Mouse (Mus musculus): ENCODE data around the gene Tppp3. TPM values are rescaled to one million over a fixed set of nuclear protein-coding genes. Genes with fewer than 3 reads are reported as not detected.

Tppp3 gene
- polyA plus RNA-seq, 1 experiment from 2014 or later = 39.3 TPM

DNA sequence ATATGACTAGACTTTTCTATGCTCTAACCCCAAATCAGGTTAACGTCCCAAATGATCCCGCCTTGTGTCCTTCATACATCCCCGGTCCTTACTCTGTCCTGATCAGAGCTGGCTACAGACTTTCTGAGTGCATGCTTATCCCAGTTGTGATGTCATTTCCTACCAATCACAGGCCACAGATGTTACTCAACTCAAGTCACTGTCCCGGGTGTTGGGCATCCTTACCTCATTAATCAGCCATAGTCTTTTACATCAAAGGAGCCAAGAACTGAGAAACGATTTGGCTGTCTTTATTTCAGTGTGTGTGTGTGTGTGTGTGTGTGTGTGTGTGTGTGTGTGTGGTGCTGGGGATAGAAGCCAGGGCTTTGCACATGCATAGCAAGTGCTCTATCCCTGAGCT, 17.2 kb downstream of the Tppp3 start:
- no peak for ATAC-seq
- no peaks in the 10 kb centered on the region for H3K36me3 ChIP-seq
- no peak overlapping the region for H3K9ac ChIP-seq
- 64% methylated on average over 5 of the region's 5 CpGs for WGBS
- H3K27me3 ChIP-seq (replicated peaks) = no peaks in the 10 kb centered on the region
- no peak overlapping the region for H3K27ac ChIP-seq
- H3K9me3 ChIP-seq = no peaks in the 10 kb centered on the region
- no peaks in the 10 kb centered on the region for H3K4me1 ChIP-seq (replicated peaks)
- no peak overlapping the region for H3K4me3 ChIP-seq (replicated peaks)
- H3K4me2 ChIP-seq (replicated peaks) = no peak overlapping the region

DNA sequence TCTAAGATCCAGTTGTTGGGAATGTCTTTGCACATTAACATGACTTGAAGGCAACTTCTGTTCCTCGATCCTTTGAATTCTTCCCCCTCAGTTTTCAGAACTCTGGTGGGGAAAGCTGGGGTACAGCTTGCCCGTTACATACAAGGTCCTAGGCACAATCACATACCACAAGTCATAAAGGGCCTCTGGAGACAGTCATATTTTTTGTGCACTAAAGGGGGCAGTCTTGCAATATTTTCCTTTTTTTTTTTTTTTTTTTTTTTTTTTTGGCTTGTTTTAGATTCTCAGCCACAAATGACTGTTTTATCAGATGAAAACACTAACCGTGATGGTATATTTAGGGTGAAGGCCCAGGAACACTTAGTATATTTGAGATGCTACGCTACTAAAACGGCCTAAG, 18.0 kb downstream of the Tppp3 start:
- no peak overlapping the region for H3K27ac ChIP-seq
- H3K4me2 ChIP-seq (replicated peaks) = no peak overlapping the region
- whole genome bisulfite sequencing = 73% methylated on average over 5 of the region's 5 CpGs
- ATAC-seq = no peak
- no peak overlapping the region for H3K4me3 ChIP-seq (replicated peaks)
- H3K36me3 ChIP-seq = no peaks in the 10 kb centered on the region
- H3K9me3 ChIP-seq = no peaks in the 10 kb centered on the region
- H3K9ac ChIP-seq = no peak overlapping the region
- H3K27me3 ChIP-seq (replicated peaks) = no peaks in the 10 kb centered on the region
- H3K4me1 ChIP-seq (replicated peaks) = no peaks in the 10 kb centered on the region

GRCm38 (mm10) chr8:105451903-105452603, 19.3 kb downstream of the Tppp3 start:
- Histone ChIP-seq H3K4me1 (replicated peaks) (no peaks in the 10 kb centered on the region), H3K4me2 (replicated peaks) (no peak overlapping the region), H3K4me3 (replicated peaks) (no peak overlapping the region), H3K27ac (no peak overlapping the region), H3K9me3 (no peaks in the 10 kb centered on the region), H3K36me3 (no peaks in the 10 kb centered on the region), H3K9ac (no peak overlapping the region), H3K27me3 (replicated peaks) (no peaks in the 10 kb centered on the region)
- WGBS = 60% methylated on average over 15 of the region's 15 CpGs
- no peak for ATAC-seq

GRCm38 (mm10) chr8:105450977-105451376, 20.3 kb downstream of the Tppp3 start:
- H3K36me3 ChIP-seq = no peaks in the 10 kb centered on the region
- no peak overlapping the region for H3K4me3 ChIP-seq (replicated peaks)
- ATAC-seq = no peak
- WGBS = 73% methylated on average over 1 of the region's 1 CpGs
- H3K27me3 ChIP-seq (replicated peaks) = no peaks in the 10 kb centered on the region
- no peaks in the 10 kb centered on the region for H3K4me1 ChIP-seq (replicated peaks)
- H3K27ac ChIP-seq = no peak overlapping the region
- no peaks in the 10 kb centered on the region for H3K9me3 ChIP-seq
- H3K9ac ChIP-seq = no peak overlapping the region
- no peak overlapping the region for H3K4me2 ChIP-seq (replicated peaks)

- Histone ChIP-seq H3K27ac (no peak overlapping the region), H3K9ac (no peak overlapping the region), H3K9me3 (no peaks in the 10 kb centered on the region), H3K4me2 (replicated peaks) (no peak overlapping the region), H3K4me3 (replicated peaks) (no peak overlapping the region), H3K4me1 (replicated peaks) (no peaks in the 10 kb centered on the region), H3K36me3 (no peaks in the 10 kb centered on the region), H3K27me3 (replicated peaks) (no peaks in the 10 kb centered on the region)
- no peak; the same call in 1 of the 2 replicates for ATAC-seq
- whole genome bisulfite sequencing = 78% methylated on average over 5 of the region's 5 CpGs
Observed at GRCm38 (mm10) chr8:105448596-105448995, 22.7 kb downstream of the Tppp3 start.

DNA sequence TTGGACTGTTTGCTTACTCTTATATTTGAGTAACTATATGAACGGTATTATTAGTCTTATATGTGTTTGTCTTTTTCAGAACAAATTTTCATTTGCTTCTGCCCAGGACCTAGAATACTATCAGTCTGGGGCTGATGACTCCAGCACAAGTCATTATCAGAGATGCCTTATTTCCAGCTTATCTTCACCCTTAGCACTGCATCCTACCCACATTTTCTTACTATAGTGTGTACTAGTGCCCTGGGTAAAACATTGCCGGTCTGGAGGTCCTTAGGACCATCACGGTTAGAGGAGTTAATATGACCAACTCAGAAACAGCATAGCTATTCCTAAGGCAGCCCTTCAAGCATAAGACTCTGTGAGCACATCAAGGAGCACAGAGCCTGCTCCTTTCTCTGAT, 23.1 kb downstream of the Tppp3 start:
- Histone ChIP-seq H3K4me3 (replicated peaks) (no peak overlapping the region), H3K27ac (no peak overlapping the region), H3K4me1 (replicated peaks) (no peaks in the 10 kb centered on the region), H3K27me3 (replicated peaks) (no peaks in the 10 kb centered on the region), H3K36me3 (no peaks in the 10 kb centered on the region), H3K9ac (no peak overlapping the region), H3K4me2 (replicated peaks) (no peak overlapping the region), H3K9me3 (no peaks in the 10 kb centered on the region)
- ATAC-seq = peak; percentile 67; the same call in 1 of the 2 replicates
- 85% methylated on average over 3 of the region's 3 CpGs for WGBS

DNA sequence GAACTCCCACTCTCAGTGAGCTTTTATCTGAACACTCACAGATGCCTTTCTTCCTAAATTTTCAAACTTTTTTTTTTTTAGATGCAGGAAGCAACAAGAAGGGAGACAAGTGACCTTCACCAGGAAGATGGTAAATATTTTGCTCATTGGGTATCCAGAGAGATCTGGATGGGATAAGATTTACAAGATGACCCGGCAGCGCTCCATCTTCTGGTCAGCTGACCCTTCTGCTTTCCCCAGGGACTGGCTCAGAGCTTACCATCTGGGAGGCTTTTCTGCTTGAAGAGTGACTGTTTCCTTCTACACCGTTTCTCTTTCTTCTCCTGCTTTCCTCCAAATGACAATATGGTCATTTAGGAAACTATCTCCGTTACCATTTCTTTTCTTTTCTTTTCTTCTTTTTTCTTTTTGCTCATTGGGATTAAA, 25.2 kb downstream of the Tppp3 start:
- Histone ChIP-seq H3K9me3 (no peaks in the 10 kb centered on the region), H3K9ac (no peak overlapping the region), H3K4me2 (replicated peaks) (no peak overlapping the region), H3K4me1 (replicated peaks) (no peaks in the 10 kb centered on the region), H3K4me3 (replicated peaks) (no peak overlapping the region), H3K27ac (no peak overlapping the region), H3K27me3 (replicated peaks) (no peaks in the 10 kb centered on the region), H3K36me3 (no peaks in the 10 kb centered on the region)
- no peak for ATAC-seq
- WGBS = 24% methylated on average over 4 of the region's 4 CpGs

- Histone ChIP-seq H3K4me1 (replicated peaks) (no peaks in the 10 kb centered on the region), H3K27me3 (replicated peaks) (no peaks in the 10 kb centered on the region), H3K36me3 (no peaks in the 10 kb centered on the region), H3K4me3 (replicated peaks) (no peak overlapping the region), H3K9ac (no peak overlapping the region), H3K9me3 (no peaks in the 10 kb centered on the region), H3K4me2 (replicated peaks) (no peak overlapping the region), H3K27ac (no peak overlapping the region)
- WGBS = 37% methylated on average over 11 of the region's 11 CpGs
- no peak for ATAC-seq
Observed at GRCm38 (mm10) chr8:105445296-105446126, 25.8 kb downstream of the Tppp3 start.

- Histone ChIP-seq H3K9me3 (no peaks in the 10 kb centered on the region), H3K4me3 (replicated peaks) (no peak overlapping the region), H3K4me2 (replicated peaks) (no peak overlapping the region), H3K36me3 (no peaks in the 10 kb centered on the region), H3K27ac (no peak overlapping the region), H3K9ac (no peak overlapping the region), H3K27me3 (replicated peaks) (no peaks in the 10 kb centered on the region), H3K4me1 (replicated peaks) (no peaks in the 10 kb centered on the region)
- WGBS = 94% methylated on average over 5 of the region's 5 CpGs
- ATAC-seq = no peak
Observed at GRCm38 (mm10) chr8:105442661-105443060, 28.7 kb downstream of the Tppp3 start.

GRCm38 (mm10) chr8:105441433-105441832, 29.9 kb downstream of the Tppp3 start:
- no peaks in the 10 kb centered on the region for H3K27me3 ChIP-seq (replicated peaks)
- H3K4me2 ChIP-seq (replicated peaks) = no peak overlapping the region
- H3K4me1 ChIP-seq (replicated peaks) = no peaks in the 10 kb centered on the region
- H3K9ac ChIP-seq = no peak overlapping the region
- no peak for ATAC-seq
- 7% methylated on average over 6 of the region's 6 CpGs for WGBS
- H3K27ac ChIP-seq = no peak overlapping the region
- no peak overlapping the region for H3K4me3 ChIP-seq (replicated peaks)
- H3K9me3 ChIP-seq = no peaks in the 10 kb centered on the region
- no peaks in the 10 kb centered on the region for H3K36me3 ChIP-seq

GRCm38 (mm10) chr8:105438865-105439264, 32.5 kb downstream of the Tppp3 start:
- H3K9me3 ChIP-seq = no peaks in the 10 kb centered on the region
- no peak overlapping the region for H3K4me3 ChIP-seq (replicated peaks)
- no peak overlapping the region for H3K9ac ChIP-seq
- H3K4me1 ChIP-seq (replicated peaks) = no peaks in the 10 kb centered on the region
- 42% methylated on average over 5 of the region's 5 CpGs for WGBS
- H3K27ac ChIP-seq = no peak overlapping the region
- no peak for ATAC-seq
- no peaks in the 10 kb centered on the region for H3K27me3 ChIP-seq (replicated peaks)
- no peaks in the 10 kb centered on the region for H3K36me3 ChIP-seq
- no peak overlapping the region for H3K4me2 ChIP-seq (replicated peaks)

GRCm38 (mm10) chr8:105437078-105437748, 34.1 kb downstream of the Tppp3 start:
- Histone ChIP-seq H3K9ac (no peak overlapping the region), H3K27me3 (replicated peaks) (no peaks in the 10 kb centered on the region), H3K4me1 (replicated peaks) (no peaks in the 10 kb centered on the region), H3K27ac (no peak overlapping the region), H3K9me3 (no peaks in the 10 kb centered on the region), H3K36me3 (no peaks in the 10 kb centered on the region), H3K4me2 (replicated peaks) (no peak overlapping the region), H3K4me3 (replicated peaks) (no peak overlapping the region)
- WGBS = 82% methylated on average over 5 of the region's 5 CpGs
- peak; percentile 55; the same call in 1 of the 2 replicates for ATAC-seq
